Mouse (Mus musculus) heart, embryonic 11.5 days (tissue): ENCODE data around the gene Rhoj. TPM values are rescaled to one million over a fixed set of nuclear protein-coding genes. Genes with fewer than 3 reads are reported as not detected.

Experiments used
- ATAC-seq: fragments of 200-750 bp; cut with Nextera tagmentation; replicated peaks from 2 replicates; pipeline ENCODE4 v1.8.0; 2017; ENCODE audit warnings: moderate library complexity; ENCODE audit not compliant: insufficient number of reproducible peaks, low FRiP score, low TSS enrichment
- H3K27ac ChIP-seq: fragments of 300-500 bp; sonication (generic); 2 replicates; pipeline ENCODE4 v1.5.1; 2014; ENCODE audit warnings: mild to moderate bottlenecking, low read depth, low read length
- H3K27me3 ChIP-seq: fragments of 300-500 bp; sonication (generic); 2 replicates; pipeline ENCODE4 v1.6.1; 2014; ENCODE audit warnings: mild to moderate bottlenecking, low read length, mixed read lengths; ENCODE audit not compliant: control insufficient read depth, insufficient read depth
- H3K36me3 ChIP-seq: fragments of 300-500 bp; sonication (generic); 2 replicates; pipeline ENCODE4 v1.6.1; 2014; ENCODE audit warnings: mild to moderate bottlenecking, low read length, moderate library complexity, mixed read lengths; ENCODE audit not compliant: control insufficient read depth, insufficient read depth
- H3K4me1 ChIP-seq: fragments of 300-500 bp; sonication (generic); 2 replicates; pipeline ENCODE4 v1.6.1; 2014; ENCODE audit warnings: low read length; ENCODE audit not compliant: control insufficient read depth, insufficient read depth
- H3K4me2 ChIP-seq: fragments of 300-500 bp; sonication (generic); 2 replicates; pipeline ENCODE4 v1.6.1; 2014; ENCODE audit warnings: mild to moderate bottlenecking, moderate library complexity
- H3K4me3 ChIP-seq: fragments of 300-500 bp; sonication (generic); 2 replicates; pipeline ENCODE4 v1.5.1; 2014; ENCODE audit warnings: low read depth, low read length
- H3K9ac ChIP-seq: fragments of 300-500 bp; sonication (generic); 2 replicates; pipeline ENCODE4 v1.6.1; 2014; ENCODE audit warnings: mild to moderate bottlenecking, low read depth, low read length, moderate library complexity
- H3K9me3 ChIP-seq: fragments of 300-500 bp; sonication (generic); replicated peaks from 2 replicates; pipeline ENCODE4 v1.6.1; 2016; ENCODE audit warnings: low read length; ENCODE audit not compliant: control insufficient read depth
- WGBS: fragments of 180-500 bp; shearing (Covaris S2); extraction: QIAGEN DNeasy Blood & Tissue Kit; methylation state at CpG from one replicate; pipeline ENCODE4 v1.1.7; 2014; ENCODE audit not compliant: insufficient replicate concordance; 5-methylcytosine and 5-hydroxymethylcytosine counted together
- polyA plus RNA-seq: library from polyadenylated mRNA; unstranded; fragments of >200 nt; fragmentation: Nextera tagmentation; extraction: Ambion mirVana; gene quantifications from 2 replicates; pipeline ENCODE4 v1.2.1, GENCODE M21; 2014

The Rhoj gene
- 33.3 and 39.1 TPM in 2 replicates for polyA plus RNA-seq

DNA sequence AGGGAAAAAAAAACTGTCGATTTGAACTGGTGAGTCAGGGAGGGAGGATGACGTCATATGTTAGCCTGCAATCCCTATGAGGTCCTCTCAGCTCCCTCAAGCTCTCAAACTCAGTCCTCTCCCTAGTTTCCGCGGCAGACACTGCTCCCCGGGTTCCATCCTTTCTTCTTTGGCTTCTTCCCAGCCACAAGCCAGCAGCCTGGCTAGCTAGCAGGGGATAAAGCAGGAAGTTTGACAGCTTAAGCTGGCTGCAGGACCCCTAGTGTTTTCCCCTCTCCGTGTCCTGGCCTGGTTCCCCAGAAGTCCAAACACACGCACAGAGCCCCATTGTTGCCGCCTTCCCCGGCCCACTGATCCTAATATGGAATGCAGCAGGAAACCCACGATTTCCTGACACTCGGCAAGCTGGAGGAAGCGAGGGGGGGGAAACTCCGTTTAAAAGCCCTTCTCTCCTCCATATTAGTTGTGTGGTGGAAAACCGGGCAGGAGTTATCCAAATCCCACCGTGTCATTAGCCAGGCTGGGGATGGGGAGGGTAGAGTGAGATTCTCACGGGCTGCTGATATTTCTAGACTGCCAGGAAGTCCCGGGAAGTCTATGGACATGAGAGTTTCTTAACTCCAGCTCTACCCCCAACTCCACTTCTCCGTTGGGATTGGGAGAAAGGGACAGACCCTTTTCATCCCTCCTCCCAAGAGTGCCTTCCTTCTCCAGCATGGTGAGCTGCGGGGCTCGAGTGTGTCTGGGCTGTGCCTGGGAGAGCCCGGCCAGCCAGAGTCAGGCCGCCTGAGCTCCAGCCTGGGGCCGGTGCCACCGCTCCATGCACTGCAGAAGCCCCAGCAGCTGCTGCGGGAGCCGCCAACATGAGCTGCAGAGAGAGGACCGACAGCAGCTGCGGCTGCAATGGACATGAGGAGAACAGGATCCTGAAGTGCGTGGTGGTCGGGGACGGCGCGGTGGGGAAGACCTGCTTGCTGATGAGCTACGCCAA lies at the start of gene Rhoj:
Rhoj (plus strand) TSS at position 362 of the 991 bp plus-strand sequence.
- H3K36me3 ChIP-seq = no peaks in the 10 kb centered on the region
- peak within 1 kb of the TSS; percentile 82 for H3K4me2 ChIP-seq
- peaks cover 22% of the 10 kb centered on the region for H3K27me3 ChIP-seq
- H3K9me3 ChIP-seq = no peaks in the 10 kb centered on the region
- H3K9ac ChIP-seq = peak within 1 kb of the TSS; percentile 75
- WGBS = under 1% methylated on average over 34 of the region's 34 CpGs
- H3K27ac ChIP-seq = peak within 1 kb of the TSS; percentile 95
- H3K4me3 ChIP-seq = peak within 1 kb of the TSS; percentile 52
- peak; percentile 70 for ATAC-seq
- peaks cover 2% of the 10 kb centered on the region; the same call in 1 of the 2 replicates for H3K4me1 ChIP-seq

DNA sequence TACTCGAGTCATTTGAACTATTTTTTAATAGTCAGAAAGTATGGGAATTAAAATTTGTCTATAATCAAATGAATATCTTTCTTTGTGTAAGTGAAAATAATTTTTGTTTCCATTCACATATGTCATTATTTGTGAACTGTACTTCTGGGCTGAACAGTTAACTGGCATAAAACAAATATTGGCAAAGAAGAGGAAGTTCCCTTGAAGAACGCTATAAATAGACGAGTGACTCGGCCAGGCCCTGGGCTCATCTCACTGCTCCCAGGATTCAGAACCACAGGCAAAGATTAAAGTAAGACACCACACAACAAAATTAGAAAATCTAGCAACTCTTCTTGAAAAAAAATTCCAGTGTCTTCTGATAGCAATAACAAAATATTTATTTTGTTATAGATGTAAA lies 36.4 kb upstream of the Rhoj start:
- Histone ChIP-seq H3K27me3 (0 out of 2 replicates have a peak, but pooled peaks cover 2% of the 10 kb centered on the region), H3K27ac (no peak overlapping the region), H3K4me3 (no peak overlapping the region), H3K4me2 (no peak overlapping the region), H3K9ac (no peak overlapping the region), H3K9me3 (no peaks in the 10 kb centered on the region), H3K36me3 (no peaks in the 10 kb centered on the region), H3K4me1 (no peaks in the 10 kb centered on the region)
- no peak for ATAC-seq
- 45% methylated on average over 4 of the region's 4 CpGs for WGBS

DNA sequence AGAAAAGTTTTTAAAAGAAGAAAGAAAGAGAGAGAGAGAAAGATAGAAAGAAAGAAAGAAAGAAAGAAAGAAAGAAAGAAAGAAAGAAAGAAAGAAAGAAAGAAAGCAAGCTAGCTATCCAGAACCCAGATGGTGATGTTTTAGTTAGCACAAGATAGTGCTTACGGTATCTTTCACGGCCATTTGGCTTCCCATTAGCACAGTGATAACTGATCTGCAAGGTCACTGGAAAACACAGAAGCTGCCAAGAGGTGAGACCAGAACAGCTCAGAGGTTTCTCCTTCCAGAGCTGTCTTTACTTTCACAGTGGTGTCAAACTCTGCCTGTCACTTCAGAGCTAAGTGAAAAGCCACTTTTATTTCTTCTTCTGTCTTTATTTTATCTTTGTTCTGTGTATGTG lies 32.4 kb upstream of the Rhoj start:
- ATAC-seq = no peak
- WGBS = 16% methylated on average over 2 of the region's 2 CpGs
- Histone ChIP-seq H3K9me3 (no peaks in the 10 kb centered on the region), H3K27me3 (0 out of 2 replicates have a peak, but pooled peaks cover 2% of the 10 kb centered on the region), H3K27ac (no peak overlapping the region), H3K36me3 (no peaks in the 10 kb centered on the region), H3K9ac (no peak overlapping the region), H3K4me2 (no peak overlapping the region), H3K4me1 (no peaks in the 10 kb centered on the region), H3K4me3 (no peak overlapping the region)

DNA sequence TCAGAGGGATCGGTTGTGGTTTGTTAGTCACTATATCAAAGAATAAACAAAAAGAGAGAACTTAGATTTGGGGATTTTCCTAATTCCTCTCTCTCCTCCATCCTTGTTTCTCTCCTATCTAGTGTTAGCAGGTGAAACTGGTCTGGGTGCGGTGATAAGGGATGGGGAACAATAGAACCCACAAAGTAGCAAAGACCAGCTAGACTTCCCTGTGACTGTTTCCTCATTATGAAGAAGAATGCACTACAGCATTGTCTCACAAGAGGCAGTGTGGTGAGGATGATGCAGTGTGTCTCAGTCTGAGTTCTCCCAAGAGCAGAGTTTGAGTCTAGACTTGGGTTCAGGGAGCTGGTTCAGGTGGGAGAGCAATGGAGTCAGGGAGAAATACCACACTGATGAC lies 30.7 kb upstream of the Rhoj start:
- no peaks in the 10 kb centered on the region for H3K36me3 ChIP-seq
- H3K27ac ChIP-seq = no peak overlapping the region
- 80% methylated on average over 2 of the region's 2 CpGs for WGBS
- no peaks in the 10 kb centered on the region for H3K4me1 ChIP-seq
- no peak overlapping the region for H3K9ac ChIP-seq
- 0 out of 2 replicates have a peak, but pooled peaks cover 6% of the 10 kb centered on the region for H3K27me3 ChIP-seq
- H3K9me3 ChIP-seq = no peaks in the 10 kb centered on the region
- no peak for ATAC-seq
- no peak overlapping the region for H3K4me3 ChIP-seq
- no peak overlapping the region for H3K4me2 ChIP-seq

DNA sequence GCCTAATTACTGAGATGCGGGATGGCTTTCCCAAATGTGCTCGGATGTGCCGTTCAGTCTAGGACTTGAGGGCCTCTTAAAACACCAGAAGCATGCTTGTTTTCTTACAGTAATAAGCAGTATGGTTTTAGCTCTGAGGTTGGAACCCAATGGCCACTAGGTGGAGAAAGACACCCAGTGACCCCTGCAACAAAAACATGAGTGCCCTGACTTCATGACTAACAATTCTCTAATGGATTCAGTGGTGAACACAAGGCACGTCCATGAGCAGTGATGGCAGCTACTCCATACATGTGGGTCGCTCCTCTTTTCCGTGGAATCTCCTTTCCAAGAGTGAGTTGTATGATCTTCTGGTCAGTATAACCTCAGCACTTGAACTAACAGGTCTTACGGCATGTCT lies 27.6 kb upstream of the Rhoj start:
- H3K27ac ChIP-seq = no peak overlapping the region
- H3K9me3 ChIP-seq = no peaks in the 10 kb centered on the region
- 0 out of 2 replicates have a peak, but pooled peaks cover 3% of the 10 kb centered on the region for H3K4me1 ChIP-seq
- no peak for ATAC-seq
- no peaks in the 10 kb centered on the region for H3K36me3 ChIP-seq
- WGBS = 57% methylated on average over 7 of the region's 7 CpGs
- peaks cover 10% of the 10 kb centered on the region; the same call in 1 of the 2 replicates for H3K27me3 ChIP-seq
- H3K4me3 ChIP-seq = no peak overlapping the region
- no peak overlapping the region for H3K4me2 ChIP-seq
- H3K9ac ChIP-seq = no peak overlapping the region

DNA sequence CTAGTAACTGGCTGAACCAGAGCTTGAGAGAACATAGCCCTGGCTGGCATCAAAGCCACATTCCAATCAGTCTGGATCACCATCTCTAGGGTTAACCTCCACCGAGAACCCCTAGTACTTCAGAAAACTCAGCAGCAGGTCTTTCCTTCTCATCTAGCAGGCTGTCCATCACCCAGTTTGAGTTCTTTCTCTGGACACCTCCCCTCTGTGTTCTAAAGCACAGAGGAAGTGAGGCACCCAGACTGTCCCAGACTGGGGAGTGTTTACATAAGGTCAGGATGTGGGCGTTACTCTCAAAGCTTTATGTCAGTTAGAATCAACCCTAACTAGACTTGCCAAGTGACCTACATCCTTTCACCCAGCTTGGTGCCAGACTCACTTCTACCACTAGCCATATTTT lies 24.9 kb upstream of the Rhoj start:
- H3K9ac ChIP-seq = no peak overlapping the region
- no peaks in the 10 kb centered on the region for H3K9me3 ChIP-seq
- WGBS = 18% methylated on average over 2 of the region's 2 CpGs
- H3K36me3 ChIP-seq = no peaks in the 10 kb centered on the region
- 0 out of 2 replicates have a peak, but pooled peaks cover 3% of the 10 kb centered on the region for H3K4me1 ChIP-seq
- ATAC-seq = no peak
- H3K4me3 ChIP-seq = no peak overlapping the region
- no peak overlapping the region for H3K27ac ChIP-seq
- peaks cover 22% of the 10 kb centered on the region for H3K27me3 ChIP-seq
- H3K4me2 ChIP-seq = no peak overlapping the region

DNA sequence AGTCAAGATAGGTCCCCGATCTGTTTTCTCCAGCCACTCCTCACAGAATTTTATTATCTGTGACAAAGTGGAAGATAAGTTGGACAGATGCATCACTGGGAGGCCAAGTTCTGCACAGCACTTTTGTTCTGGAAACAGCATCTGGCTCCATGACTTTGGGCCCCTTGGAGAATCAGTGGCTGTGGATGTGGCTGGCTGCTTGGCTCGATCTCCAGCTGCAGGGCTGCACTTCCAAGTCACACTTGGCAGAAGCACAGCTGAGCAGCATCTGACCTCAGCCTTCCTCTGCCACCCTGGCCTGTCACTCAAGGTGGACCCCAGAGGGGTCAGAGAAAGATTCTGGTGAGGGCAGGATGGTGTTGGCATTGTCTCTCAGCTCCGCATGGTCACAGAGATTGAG lies 22.0 kb upstream of the Rhoj start:
- H3K36me3 ChIP-seq = no peaks in the 10 kb centered on the region
- ATAC-seq = no peak
- no peak overlapping the region for H3K27ac ChIP-seq
- peaks cover 27% of the 10 kb centered on the region for H3K27me3 ChIP-seq
- H3K4me2 ChIP-seq = no peak overlapping the region
- no peaks in the 10 kb centered on the region for H3K9me3 ChIP-seq
- no peak overlapping the region for H3K4me3 ChIP-seq
- H3K4me1 ChIP-seq = 0 out of 2 replicates have a peak, but pooled peaks cover 3% of the 10 kb centered on the region
- no peak overlapping the region for H3K9ac ChIP-seq
- WGBS = 44% methylated on average over 3 of the region's 3 CpGs

DNA sequence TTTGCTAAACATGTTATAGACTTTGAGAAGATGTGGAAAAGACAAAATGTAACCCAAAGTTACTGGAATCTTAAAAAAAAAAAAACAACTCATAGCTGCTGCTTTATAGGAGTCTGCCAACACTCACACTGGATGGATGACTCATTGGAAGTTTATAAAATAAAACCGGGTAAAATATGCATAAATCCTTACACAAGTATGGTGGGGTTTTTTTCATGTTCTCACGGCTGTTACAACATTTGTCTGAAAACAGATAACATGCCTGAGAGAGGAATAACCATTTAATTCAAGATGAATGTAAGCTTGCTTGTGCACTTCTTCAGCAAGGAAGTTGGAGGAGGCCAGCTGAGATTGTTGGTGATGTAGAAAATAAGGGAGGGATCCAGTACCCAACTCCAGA lies 17.6 kb upstream of the Rhoj start:
- H3K27ac ChIP-seq = no peak overlapping the region
- peaks cover 44% of the 10 kb centered on the region for H3K27me3 ChIP-seq
- H3K9me3 ChIP-seq = no peaks in the 10 kb centered on the region
- H3K4me3 ChIP-seq = no peak overlapping the region
- no peak overlapping the region for H3K4me2 ChIP-seq
- no peaks in the 10 kb centered on the region for H3K4me1 ChIP-seq
- 62% methylated on average over 2 of the region's 2 CpGs for WGBS
- no peak for ATAC-seq
- H3K36me3 ChIP-seq = no peaks in the 10 kb centered on the region
- no peak overlapping the region for H3K9ac ChIP-seq
